8 mouse cellular contexts compared by ENCODE assay signal in genomic region chr10:91187872-91188271, GRCm38 (mm10). TPM values are rescaled to one million over a fixed set of nuclear protein-coding genes. Genes with fewer than 3 reads are reported as not detected.
DNase-seq lines count a peak whose midpoint lies in the region; ATAC-seq lines count a peak whose summit lies in the region.

No protein-coding gene starts in this region.

- DNase-seq in cerebellum, postnatal 4 days (ENCODE audit: low spot score in 2 of 2), result peak; percentile 67 to 90
- peak; percentile 88 for DNase-seq in gastrocnemius, adult 18-20 months (ENCODE audit: low spot score)
- DNase-seq in left cerebral cortex, adult 18-20 months (ENCODE audit: low spot score in 2 of 2), result peak; percentile 88
- DNase-seq in lung, postnatal 4 days, result peak; percentile 80 to 89
- DNase-seq in retina, postnatal 7 days (ENCODE audit: low read depth, low spot score), result peak; percentile 84
- DNase-seq in urinary bladder, postnatal 14 days (ENCODE audit: low spot score), result peak; percentile 77

- peak overlapping the region; percentile 41 for H3K4me3 ChIP-seq in hindbrain, embryonic 16.5 days (ENCODE audit: low read length)

- WGBS in hindbrain, embryonic 16.5 days, result under 1% methylated on average over 15 of the region's 15 CpGs

- H3K27ac ChIP-seq in hindbrain, embryonic 16.5 days (ENCODE audit: low read depth, low read length), result peak overlapping the region; percentile 90

- H3K4me2 ChIP-seq in hindbrain, embryonic 16.5 days (ENCODE audit: low read length), result peak overlapping the region; percentile 59

- peak overlapping the region; percentile 70 for H3K9ac ChIP-seq in hindbrain, embryonic 16.5 days (ENCODE audit: low read depth, low read length)

- peak; percentile 62 for ATAC-seq in activated CD4-positive, CD25-positive, alpha-beta regulatory T cell, adult 4 months
- ATAC-seq in hindbrain, embryonic 16.5 days, result peak; percentile 40

- H3K27me3 ChIP-seq in hindbrain, embryonic 16.5 days (replicated peaks; ENCODE audit: control insufficient read depth, insufficient read depth, low read length), result no peaks in the 10 kb centered on the region

- H3K36me3 ChIP-seq in hindbrain, embryonic 16.5 days (ENCODE audit: control insufficient read depth, insufficient read depth, low read length), result no peaks in the 10 kb centered on the region

- H3K9me3 ChIP-seq in hindbrain, embryonic 16.5 days (ENCODE audit: control insufficient read depth, low read length), result no peaks in the 10 kb centered on the region

- H3K4me1 ChIP-seq in hindbrain, embryonic 16.5 days (ENCODE audit: control insufficient read depth, insufficient read depth, low read depth, low read length), result peaks cover 17% of the 10 kb centered on the region

RNA-seq across cellular contexts. Expression of gene Tmpo, which starts 6.8 kb away (rescaled TPM):
- polyA plus RNA-seq in activated CD4-positive, CD25-positive, alpha-beta regulatory T cell, adult 4 months (2017; shearing (Covaris generic)), result 10 to 100 TPM; 51.5 to 69.5 TPM
- total RNA-seq in gastrocnemius, adult 18-20 months (2021), result 10 to 100 TPM; 49.9 to 50.5 TPM
- polyA plus RNA-seq in hindbrain, embryonic 16.5 days (2015; fragmentation: Nextera tagmentation; extraction: Ambion mirVana), result 68.7 and 83.7 TPM in 2 replicates
- 10 to 100 TPM; 44.1 to 49.8 TPM for total RNA-seq in left cerebral cortex, adult 18-20 months (2021)

Comparison
In these comparisons a context has a peak if more than half of its experiments do, and no peak if none do; other contexts are left out.
1. Peak in every context shown above with its lines: DNase-seq, ATAC-seq, H3K4me3 ChIP-seq and H3K27ac ChIP-seq.